Mouse (Mus musculus) frontal cortex, postnatal 25 days (tissue): ENCODE data around the gene Dock9.

Experiments
- DNase-seq, 2 experiments: peaks; one replicate each; pipeline ENCODE4 v3.0.0; 2022; ENCODE audit warnings: low spot score in 2 of 2

The Dock9 gene

DNA sequence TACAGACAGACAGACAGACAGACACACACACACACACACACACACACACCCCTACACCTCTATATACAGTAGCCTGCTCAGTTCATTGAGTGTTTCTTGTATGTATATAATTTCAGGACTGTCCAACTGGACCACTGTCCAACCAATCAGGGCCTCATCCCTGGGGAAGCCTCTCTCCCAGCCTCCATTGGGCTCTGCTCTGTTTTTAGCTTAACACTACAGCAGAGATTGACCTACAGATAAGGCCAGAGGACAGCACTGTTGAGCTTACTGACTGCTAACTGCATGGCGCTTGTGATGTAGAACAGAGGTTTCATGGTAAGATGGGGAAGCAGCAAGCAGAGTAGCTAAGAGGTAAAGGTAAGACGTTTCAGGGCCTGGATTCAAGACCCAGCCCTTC, 5.7 kb downstream of the Dock9 start:
- DNase-seq, result no peak

DNA sequence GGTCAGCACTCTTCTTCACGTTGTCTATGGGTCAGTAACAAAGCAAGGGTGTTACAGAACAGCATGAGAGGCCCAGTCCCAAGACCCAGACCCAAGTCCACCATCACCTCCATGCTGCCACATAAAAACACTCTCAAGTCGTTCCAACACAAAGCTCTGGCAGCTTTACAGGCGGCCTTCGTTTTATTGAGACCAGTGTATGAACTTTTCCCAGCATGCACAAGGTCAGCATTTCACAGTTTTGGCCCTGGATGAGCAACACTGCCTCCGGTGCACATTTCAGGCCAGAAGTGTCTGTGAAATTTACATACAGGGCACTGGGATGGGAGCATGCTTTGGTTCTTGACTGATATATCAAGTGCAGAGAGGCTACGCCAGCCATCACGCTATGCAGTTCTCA, 6.5 kb downstream of the Dock9 start:
- DNase-seq, result no peak

DNA sequence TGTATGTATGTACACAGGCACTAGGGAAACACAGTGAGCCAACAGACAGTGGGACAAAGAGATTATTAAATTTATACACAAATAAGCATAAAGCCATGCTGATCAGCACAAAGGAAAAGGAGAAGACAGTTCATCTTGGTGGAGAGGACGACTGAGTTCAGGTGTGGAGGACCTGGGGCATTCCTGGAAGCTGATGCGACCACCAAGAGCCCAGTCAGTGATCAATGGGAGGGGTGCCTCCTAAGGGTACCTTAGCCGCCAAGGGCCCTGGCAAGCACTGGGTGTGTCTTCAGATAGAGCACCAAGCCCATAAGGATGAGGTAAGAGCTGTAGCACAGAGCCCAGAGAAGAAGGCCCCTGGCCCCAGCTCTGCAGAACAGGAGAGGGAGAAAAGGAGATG, 8.4 kb downstream of the Dock9 start:
- no peak for DNase-seq

DNA sequence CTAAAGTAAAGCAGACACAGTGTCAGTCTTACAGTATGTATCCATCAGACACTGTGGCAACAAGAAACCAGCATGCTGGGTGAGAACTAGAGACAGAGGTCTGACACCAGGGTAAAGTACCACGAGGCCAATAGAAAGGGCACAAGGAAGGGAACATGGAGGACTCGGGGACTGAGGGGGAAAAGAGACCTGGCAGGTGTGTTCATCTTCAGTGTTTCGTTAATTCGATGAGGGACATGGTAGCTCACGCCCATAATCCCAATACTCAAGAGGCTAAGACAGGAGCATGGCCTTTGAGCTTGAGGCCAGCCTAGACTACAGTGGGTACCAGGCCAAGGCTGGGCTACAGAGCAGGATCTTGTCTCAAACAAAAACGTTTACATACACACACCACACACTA, 9.2 kb downstream of the Dock9 start:
- no peak for DNase-seq

DNA sequence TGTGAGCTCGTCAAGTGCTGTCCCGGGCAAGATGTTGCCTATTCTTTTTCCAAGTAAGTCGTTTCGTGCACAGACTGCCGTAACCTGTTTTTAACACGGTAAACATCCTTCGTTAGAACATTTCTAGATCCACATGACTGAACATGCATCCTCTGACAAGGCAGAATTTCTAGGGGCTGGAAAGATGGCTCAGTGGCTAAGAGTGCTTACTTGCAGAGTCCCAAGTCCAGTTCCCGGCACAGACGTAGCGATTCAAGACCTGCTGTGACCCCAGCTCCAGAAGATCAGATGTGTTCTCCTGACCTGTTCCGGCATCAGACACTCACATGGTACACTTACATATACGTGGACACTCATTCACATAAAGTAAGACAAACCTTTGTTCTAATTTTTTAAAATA, 10.2 kb downstream of the Dock9 start:
- no peak for DNase-seq

DNA sequence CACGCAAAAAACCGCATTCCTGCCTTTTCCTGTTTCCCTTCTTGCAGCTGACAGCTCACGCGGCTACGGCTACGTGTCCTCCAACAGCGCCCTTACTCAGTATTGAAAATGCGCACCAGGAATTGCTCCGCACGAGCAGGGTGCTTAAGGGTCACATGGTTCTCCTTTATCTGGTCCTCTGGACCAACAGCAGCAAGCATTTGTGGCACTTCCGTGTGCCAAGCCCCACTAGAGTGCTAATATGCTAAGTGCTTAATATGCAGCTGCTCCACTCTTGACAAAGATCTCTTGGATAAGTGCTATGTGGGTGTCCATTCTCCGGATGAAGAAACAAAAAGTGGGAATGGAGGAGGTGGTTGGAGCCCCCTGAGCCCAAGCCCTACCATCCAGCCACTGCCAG, 10.7 kb downstream of the Dock9 start:
- DNase-seq, result no peak

DNA sequence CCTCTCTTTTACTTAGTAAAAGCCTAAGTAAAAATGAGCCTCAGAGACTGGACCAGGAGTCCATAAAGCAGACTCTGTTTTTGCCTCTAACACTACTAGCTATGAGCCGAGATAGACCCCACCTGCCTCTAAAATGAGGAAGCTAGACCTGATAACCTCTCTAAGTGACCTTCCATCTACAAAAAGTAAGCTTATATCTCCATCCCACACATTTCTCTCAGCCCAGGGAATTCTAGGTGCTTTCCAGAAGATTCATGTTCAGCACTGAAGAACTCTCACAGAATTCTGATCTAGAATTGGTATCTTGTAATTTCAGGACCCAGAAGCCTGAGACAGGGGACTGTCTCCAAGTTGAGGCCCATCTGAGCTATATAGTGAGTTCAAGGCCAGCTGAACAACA, 12.2 kb downstream of the Dock9 start:
- DNase-seq, result no peak

DNA sequence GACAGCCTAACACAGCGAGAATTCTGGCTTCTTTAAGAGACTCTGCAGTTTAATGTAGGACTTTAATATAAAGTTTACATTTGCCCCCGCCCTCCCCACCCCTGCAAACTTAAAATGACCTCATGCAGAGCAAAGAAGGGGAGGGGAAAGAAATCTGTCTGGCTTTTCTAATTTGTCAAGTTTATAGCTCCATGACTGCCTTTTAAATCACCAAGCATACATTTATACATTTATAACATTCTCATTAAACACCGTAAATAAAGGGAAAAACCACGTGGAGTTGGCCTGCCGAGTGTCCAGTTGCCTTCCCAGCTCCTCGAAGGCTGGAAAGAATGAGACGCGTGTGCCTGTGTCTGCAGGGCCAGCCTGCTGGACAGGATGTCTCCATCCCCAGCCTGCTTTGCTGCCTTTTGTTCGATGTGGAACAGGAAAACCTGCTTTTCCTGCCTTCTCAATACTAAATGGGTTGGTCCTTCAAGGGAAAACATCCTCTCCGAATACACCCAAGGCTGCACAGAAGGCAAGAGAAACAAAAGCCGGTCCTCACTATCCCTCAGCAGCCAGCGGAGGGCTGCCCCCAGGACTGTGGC, 16.6 kb downstream of the Dock9 start:
- no peak for DNase-seq

DNA sequence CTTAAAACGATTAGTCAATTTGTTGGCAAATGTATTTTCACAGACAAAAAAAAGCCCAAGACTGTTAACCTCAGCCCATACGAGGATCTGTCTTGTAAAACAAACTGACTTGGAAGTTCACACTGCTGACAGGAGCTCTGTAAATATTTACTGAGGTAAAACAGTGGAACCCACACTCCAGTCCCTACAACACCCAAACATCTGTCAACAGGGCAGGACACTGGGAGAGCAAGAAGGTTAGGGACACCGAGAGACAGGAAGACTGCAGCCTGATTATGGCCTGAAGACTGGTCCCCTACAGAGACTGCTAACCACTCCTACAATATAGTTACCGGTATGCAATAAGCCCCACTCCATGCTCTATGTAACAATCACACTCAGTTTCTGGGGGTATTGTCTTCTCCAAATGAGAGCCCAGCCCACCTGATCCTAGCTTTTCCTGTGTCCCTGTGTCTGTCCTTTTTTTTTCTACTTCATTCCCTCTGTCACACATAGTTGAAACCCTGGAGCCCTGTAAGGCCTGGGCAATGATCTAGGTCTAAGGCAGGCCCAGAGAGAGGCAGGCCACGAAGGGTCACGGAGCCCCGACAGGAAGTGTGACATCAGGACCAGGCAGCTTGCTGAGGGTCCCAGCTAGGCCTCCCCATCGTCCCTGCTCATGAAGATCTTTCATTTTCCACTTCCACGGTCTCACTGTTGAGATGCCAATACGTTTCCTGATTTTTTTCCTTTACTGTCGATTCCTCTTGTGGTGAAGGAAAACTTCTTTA, 17.3 kb downstream of the Dock9 start:
- DNase-seq, result no peak

DNA sequence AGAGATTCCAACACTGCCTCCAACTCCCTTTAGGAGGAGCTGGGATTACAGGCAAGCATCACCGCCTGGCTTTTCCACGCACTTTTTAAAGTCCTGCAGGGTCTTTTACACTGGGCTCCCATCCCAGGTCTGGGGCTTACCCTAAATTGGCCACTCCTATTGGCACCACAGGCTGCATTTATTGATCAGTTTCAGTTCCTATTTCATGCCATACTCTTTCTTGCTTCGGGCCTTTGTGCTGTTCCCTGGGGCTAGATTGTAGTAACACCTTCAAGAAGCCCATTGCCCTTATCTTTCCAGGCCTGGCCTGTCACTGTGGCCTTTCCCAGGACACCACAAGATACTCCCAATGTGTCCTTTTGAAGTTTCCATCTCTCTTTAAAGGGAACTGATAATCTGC, 18.0 kb downstream of the Dock9 start:
- DNase-seq, result no peak

DNA sequence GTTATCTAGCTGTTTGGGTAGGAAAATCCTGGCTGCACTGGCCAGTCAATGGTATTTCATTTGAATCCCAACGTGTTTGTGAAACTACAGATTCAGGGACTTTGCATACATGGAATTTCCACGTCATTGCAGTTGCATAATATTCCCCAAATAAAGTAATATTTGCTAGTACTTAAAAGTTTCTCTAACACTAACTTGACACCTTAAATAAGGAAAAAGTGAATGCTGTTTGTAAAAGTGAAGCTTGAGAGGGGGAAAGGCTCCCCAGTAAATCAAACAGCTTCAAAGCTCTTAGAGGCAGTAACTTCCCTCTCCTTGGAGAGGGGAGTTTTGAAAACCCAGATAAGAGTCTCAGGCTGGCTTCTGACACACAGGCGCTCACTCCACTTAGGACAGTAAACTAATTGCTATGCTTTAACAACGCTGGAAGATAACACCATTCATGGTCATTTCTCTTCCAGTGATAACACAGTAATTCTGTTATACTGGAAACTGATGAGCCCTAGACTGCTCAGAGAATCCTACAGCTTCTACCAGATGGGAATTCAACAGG, 20.3 kb downstream of the Dock9 start:
- no peak for DNase-seq

DNA sequence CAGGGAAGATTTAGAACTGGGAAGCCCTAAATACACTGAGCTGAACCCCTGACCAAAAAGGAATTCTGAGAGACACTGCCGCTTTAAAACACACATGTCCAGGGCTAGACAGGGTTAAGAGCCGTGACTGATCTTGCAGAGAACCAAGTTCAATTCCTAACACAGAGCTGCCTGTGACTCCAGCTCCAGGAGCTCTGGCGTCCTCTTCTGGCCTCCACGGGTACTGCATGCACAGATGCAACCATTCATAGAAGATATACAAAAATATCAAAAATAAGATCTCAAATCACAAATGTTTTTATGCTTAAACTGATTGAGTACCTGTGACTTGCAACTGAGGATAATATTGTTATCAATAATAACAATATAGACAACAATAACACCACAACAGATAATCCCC, 20.9 kb downstream of the Dock9 start:
- DNase-seq, result no peak

DNA sequence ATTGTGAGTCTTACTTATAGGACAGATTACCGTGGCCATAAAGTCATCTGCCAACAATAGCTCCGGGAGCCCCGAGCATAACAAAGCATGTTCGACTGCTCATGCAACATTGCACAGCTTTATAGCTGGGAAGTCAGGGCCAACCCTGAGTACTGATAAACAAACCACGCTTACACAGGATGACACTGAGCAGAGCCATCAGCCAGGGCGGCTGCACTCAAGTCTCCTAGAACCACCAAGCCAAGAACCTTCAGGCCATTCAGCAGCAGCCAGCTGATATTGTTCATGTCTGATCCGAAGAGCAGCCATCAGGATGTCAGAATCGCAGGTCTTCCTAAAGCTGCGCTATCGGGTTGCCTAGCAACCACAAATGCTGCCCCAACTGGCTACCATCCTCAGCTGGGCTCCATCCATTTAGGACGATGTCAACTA, 35.6 kb downstream of the Dock9 start:
- no peak for DNase-seq

DNA sequence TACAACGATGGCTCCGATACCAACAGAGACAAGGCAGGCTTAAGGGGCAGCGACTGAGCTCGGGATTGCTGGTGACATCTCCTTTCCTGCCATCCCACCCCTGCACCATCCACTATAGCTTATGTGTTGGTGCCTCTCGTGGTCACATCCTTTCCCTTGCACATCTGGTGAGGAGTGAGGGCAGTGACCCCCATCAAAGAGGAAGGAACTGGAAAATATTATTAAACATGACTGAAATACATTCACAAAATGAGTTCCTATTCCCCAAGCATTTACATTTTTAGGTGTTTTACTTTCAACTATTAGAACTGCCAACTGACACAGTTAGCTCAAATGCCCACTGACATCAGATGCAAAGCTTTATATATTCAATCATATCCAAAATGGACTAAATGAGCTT, 37.2 kb downstream of the Dock9 start:
- no peak for DNase-seq

DNA sequence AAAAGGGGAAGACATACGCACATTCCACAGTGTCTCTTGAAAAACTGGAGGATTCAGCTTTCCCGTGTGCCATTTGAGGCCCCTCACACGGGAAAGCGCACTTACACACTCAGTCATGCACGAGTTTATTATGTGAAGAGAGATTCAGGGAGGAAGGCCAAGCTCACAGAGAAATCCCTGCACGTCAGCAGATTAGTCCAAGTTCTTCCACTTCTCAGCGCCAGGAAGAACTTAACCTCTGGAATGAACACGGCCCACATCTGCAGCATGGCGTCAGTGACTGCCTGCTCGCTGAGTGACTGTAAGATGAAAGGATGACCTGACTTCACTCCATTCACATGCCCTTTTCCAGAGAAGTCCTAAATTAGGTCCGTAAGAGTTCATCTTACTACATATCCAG, 43.5 kb downstream of the Dock9 start:
- no peak for DNase-seq

DNA sequence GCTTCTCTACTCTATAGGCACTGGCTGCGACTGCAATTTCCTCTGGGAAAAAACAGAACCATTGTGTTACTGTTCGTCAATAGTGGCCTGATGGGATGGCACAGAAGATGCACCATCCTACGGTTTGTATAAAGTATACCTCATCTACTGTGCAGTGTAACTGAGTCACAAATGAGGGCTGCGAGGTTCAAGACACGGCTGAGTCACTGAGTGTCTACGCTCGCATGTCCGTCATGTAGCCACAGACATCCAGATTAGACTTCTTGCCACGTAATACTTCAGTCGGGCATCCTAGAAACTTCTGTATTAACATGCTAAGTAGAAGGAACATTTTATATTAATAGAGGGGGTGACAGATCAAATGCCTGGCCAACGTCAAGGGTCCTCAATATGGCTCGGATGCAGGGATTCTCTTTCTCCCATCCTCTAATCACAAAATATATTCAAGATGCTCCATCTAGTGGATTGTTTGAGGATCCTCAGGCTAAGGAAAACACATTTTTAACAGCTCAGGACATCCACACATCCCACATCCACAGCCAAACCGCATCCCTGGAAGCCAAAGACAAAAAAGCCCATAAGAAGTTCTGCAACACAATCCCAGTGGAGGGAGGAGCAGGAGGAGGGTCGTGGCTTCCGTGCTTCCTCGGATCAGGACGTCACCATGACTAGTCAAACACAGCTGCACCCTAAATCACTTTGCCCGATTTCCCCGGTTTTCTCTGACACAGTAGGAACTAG, 44.8 kb downstream of the Dock9 start:
- DNase-seq, result no peak

DNA sequence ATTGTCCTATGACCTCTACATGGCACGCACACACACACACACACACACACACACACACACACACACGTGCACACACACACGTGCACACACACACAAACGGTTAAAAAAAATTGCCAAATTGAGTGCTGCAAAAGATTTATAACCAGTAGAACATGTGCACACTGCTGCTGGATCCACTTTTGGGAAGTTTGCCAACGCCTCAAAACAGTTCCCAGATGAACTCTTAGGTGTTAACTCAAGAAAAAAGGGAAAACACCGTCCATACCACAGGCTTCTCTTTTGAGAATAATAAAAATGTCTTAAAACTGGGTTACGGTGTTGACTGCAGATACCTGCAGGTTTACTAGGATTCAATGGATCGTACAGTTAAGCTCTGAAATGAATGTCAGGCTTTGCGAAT, 48.0 kb downstream of the Dock9 start:
- no peak for DNase-seq

DNA sequence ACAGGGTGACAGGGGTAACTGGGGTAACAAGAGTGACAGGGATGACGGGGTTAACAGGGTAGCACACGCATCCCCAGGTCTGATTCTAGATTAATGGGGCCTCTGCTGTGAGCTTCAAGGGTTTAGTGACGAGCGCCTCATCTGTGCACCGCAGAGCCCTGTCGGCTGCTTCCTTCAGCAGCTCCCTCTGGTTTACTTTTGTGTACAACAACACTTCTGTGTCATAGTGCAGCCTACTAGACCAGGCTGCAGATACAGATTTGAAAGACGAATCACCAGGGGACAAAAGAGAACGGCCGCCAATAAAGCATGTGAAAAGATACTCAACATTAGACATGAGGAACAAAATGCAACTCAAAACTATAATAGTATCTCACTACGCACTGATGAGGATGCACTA, 48.6 kb downstream of the Dock9 start:
- no peak for DNase-seq

DNA sequence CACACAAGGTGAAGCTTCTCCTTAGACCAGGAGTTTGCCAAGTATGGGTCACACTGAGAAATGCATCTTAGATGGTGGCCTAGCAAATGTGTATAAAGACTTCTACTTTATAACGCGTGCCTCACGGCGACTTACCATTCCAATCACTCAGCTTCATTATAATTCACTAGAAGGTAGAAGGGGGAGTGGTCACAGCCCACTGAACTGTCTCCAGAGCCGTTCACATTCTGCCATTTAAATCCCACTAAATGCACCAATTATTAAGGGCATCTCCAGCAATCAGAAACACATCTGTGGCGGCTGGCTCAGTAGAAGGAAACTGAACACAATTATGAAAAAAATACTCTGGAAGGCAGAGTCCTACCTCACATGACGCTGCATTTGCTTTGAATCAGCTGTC, 50.3 kb downstream of the Dock9 start:
- DNase-seq, result no peak

DNA sequence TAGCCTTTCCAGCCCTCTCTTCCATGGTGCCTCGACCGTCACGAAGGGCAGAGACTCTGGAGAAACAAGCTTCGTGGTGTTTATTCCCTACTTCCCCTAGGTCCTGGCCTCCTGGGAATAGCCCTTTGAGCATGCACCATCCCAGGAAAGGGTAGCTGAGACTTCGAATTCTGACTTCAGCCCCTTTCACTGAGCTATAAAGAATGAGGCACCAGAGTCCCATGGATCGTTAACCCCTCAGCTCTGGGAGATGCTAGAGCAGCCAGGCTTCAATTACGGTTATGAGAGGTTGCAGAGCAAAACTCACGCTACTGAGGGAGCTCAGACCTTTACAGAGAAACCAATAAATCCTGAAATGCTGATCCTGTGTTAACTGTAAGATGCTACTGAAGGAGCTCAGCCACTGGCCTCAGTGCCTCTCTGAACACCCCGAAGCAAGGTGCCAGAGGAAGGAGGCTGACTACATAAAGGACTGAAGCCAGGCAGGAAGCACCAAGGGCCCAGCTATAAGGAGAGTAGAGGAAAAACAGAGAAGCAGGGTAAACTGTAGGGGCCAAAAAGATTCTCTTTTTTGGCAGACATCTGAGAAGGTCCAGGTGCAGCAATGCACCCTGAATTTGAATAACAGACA, 53.7 kb downstream of the Dock9 start:
- no peak for DNase-seq

DNA sequence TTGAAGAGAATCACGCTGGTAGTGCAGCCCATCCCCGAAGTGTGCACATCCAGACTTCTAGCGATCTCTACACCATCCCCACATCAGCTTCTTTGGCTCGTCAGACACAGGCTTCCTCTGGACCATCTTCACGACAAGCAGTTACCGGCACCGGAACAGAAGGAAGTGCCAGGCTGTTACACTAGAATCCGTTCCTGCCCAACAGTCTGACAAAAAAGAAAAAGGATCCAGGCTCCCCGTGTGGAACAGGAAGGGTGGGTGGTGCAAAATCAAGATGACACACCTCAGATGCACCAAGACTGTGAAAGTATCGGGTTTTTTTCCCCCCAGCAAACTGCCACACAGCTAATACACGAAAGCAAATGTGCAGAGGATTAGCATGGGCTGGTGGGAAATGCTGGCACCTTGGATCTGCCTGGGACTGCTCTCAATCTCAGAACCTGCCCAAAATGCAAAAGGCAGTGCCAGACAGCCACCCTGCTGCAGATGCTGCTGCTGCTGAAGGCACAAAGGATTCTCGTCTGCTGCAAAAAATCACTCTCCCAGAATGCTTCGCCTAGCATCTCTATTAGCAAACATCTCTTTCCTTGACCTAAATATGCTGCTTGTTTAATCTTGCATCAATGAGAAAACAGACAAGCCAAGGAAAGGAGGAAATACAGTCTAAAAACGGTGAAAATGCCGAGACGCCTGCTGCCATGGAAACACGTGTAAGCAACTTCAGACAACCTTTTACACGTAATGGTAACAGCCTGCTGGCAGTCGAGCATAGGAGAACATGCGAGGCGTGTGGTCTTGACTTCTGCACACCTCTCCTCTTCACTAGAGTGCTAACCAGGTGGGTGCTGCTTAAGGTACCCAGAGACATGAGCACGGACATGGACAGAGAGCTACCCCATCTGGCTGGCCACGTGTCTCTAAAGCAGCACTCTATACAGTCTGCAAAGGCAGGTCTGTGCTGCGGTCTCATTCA, 58.9 kb downstream of the Dock9 start:
- peak; percentile 27 to 39 for DNase-seq
